15 mouse cellular contexts compared by ENCODE assay signal in genomic region chr1:121247556-121247955, GRCm38 (mm10).
DNase-seq lines count a peak whose midpoint lies in the region.
"Had no signal": no experiment of that assay in that cellular context is flagged by ENCODE, and none has a peak within 500 bp of the region (broad histone marks: within the 10 kb centered on the region; RNA-seq: fewer than 3 reads in every experiment).

No protein-coding gene starts in this region.

- DNase-seq in layer of hippocampus, adult 18-20 months (ENCODE audit: low spot score in 2 of 2), result peak; percentile 23 to 66
- DNase-seq in layer of hippocampus, postnatal 14 days (ENCODE audit: low spot score in 2 of 2), result no peak
- DNase-seq in right cerebral cortex, adult 2 months (ENCODE audit: low spot score in 2 of 2), result peak; percentile 13 to 23
- no peak for DNase-seq in right cerebral cortex, postnatal 4 days
- DNase-seq in fibroblast of lung, adult 2 months (ENCODE audit: low read depth), result peak; percentile 48
- no peak for DNase-seq in urinary bladder, adult 18-20 months (ENCODE audit: low spot score in 2 of 2)
- DNase-seq in embryo, embryonic 10 days (ENCODE audit: low spot score), result no peak
- DNase-seq: adrenal gland, postnatal 14 days; cerebellum, adult 9-11 months; gastrocnemius, postnatal 14 days; heart, postnatal 4 days; kidney, adult 2 months; lung, adult 18-20 months; lung, postnatal 14 days; spleen, adult 18-20 months had no signal

Comparison
In these comparisons a context has a peak if more than half of its experiments do, and no peak if none do; other contexts are left out.
1. DNase-seq: peak in layer of hippocampus, adult 18-20 months (2 of 2), right cerebral cortex, adult 2 months (2 of 2) and fibroblast of lung, adult 2 months (single experiment); none in layer of hippocampus, postnatal 14 days (0 of 2), right cerebral cortex, postnatal 4 days (single experiment), urinary bladder, adult 18-20 months (0 of 2) and embryo, embryonic 10 days (single experiment).